Mouse (Mus musculus) brain, adult 2 months (tissue): ENCODE results near the gene Fos.
"Not testable (repeated sequence)": the region's sequence is repeated elsewhere in the genome, so short reads cannot be mapped to it uniquely, and the experiment has no call there.

ENCODE experiments used
- DNase-seq: peaks from one replicate; pipeline ENCODE4 v3.0.0; 2011; ENCODE audit warnings: low read depth, low spot score

Fos gene

DNA sequence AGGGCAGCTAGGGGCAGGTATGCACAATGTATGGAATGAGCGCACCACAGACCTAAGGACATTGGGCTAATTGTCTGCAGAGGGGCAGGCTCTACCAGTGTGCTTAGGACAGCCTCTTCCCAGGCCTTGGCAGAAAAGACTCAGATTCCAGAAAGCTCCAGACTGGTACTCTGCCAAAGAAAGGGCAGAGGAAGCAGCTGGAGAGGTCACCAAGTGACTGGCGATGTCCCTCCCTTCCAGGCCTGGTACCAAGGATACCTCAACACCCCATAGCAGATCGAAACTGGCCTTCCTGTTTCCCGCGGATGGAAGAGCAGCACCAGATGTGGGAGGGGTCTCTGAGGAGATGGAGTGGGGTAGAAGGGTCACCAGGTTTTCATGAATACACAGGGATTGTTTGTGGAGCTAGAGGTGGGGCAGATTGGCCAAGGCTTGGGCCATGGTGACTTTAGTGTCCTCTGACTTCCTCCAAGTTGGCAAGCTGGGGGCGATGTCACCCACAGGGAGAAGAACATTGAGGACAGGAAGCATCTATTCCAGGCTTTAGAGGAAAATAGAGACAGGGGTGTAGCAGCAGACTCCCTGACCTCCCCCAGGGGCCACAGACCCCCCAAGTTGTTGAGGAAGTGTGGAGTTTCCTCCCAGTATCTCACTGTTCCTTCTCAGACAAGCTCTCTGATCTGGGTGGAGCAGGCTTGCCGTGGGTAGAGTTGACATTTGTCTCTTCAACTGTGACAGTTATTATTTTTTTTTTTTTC, 49.1 kb downstream of the Fos start:
- DNase-seq: no peak

DNA sequence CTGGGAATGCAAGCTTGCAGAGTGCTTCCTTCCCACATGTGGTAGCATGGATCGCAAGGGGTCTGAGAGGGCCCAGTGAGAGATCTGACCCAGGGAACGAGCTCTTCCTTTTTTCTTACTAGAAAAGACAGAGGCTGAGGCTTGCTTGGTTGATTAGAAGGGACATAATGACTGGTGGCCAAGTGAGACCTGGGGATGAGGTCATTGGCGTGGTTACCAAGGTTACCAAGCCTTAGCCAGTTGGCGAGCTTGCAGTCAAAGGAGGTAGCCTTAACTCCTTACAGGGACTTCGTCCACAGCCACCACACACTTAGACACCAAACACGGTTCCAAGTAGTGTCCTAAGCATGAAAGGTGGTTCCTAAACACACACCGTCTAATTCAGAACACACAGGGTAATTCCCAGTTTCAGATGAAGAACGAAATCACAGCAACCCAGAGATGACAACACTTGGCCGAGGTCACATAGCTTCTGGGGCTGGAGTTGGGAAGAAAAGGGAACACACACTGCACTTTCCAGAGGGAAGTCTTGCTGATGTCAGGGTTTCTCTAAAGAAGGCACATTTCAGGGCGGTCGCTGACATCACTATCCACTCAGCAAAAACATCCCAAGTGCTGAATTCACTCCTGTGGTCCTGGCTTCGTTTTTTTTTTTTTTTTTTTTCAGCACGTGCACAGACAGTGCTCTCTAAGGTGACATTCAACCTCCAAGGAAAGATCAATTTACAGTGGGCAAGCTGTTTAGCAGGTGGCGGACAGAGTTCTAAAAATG, 49.9 kb downstream of the Fos start:
- DNase-seq: no peak

DNA sequence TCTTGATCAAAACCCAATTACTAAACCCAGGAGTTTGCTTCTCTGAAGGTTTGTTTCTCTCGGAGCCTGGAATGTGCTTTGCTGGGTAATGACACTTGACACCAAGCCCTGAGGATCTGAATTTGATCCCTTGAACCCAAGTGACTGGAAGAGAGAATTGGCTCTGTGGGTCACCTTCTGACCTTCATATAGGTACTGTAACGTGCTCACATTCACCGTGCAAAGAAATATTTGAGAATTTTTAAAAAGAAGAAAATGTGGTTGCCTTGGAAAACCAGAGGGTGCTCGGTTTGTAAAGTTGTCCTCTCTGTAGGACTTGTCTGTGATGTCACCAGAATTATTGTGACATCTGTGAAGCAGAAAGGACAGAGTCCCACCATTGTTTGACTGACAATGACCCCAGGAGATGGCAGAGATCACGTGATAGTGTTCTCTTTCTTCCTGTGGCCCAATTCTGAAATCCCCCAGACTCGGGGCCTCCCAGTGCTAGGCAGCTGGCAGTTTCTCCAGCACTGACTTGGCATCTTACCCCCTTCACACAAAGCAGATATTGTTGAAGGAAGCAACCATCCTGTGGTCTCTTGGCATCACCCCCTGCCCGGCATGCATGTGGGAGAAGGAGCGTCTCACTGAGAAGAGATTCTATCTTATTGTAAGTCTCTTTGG, 50.6 kb downstream of the Fos start:
- peak; percentile 92 for DNase-seq

DNA sequence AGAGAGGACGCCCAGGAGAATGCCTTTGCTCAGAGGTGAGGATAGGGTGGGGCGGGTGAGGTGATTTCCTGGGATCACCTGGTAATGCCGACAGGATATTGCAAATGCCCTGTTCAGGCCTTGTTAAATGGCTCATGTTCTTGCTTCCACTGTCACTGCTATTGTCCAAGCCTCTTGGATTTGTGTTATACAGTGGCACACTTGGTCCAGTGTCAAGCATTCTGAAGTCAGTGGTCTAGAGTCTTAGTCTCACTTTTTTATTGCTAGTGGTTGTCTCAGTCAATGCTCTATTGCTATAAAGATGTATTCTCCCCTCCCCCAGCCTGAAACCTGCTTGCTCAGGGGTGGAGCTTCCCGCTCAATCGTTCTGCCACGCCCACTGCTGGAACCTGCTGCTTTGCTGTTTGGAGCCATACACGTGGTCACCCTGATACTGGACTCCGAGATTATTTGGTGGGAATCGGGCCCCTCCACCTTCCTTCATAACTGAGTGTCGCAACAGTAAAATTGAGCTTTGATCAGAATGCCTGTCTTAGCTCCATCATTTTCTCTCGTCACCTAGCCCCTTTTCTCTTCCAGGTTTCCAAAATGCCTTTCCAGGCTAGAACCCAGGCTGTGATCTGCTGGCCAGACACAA, 51.3 kb downstream of the Fos start:
- not testable (repeated sequence) for DNase-seq
